Mouse (Mus musculus) E14TG2a.4 (cell line): ENCODE measurements around the gene Fbxl21.

Experiments
- H3K27me3 ChIP-seq: 2 replicates; pipeline ENCODE4 v1.6.1; 2014; ENCODE audit warnings: low read length, control low read depth; ENCODE audit not compliant: insufficient read depth
- H3K36me3 ChIP-seq: 2 replicates; pipeline ENCODE4 v1.6.1; 2014; ENCODE audit warnings: low read length, control low read depth; ENCODE audit not compliant: insufficient read depth
- H3K4me1 ChIP-seq: replicated peaks from 2 replicates; pipeline ENCODE4 v1.6.1; 2014; ENCODE audit warnings: low read depth, low read length, control low read depth
- H3K4me3 ChIP-seq: replicated peaks from 2 replicates; pipeline ENCODE4 v1.5.1; 2014; ENCODE audit warnings: mild to moderate bottlenecking, low read length
- H3K9me3 ChIP-seq: 2 replicates; pipeline ENCODE4 v1.6.1; 2014; ENCODE audit warnings: low read length, control low read depth
- CTCF ChIP-seq: conservative IDR thresholded peaks from 2 replicates; pipeline ENCODE4 v1.5.1; 2014; ENCODE audit warnings: low read length
- NANOG ChIP-seq: IDR thresholded peaks from 2 replicates; pipeline ENCODE4 v1.6.1; 2014; ENCODE audit warnings: borderline replicate concordance, low read length, mixed read lengths
- POU5F1 ChIP-seq: IDR thresholded peaks from 2 replicates; pipeline ENCODE4 v1.6.1; 2014; ENCODE audit warnings: low read length, borderline replicate concordance

The Fbxl21 gene

DNA sequence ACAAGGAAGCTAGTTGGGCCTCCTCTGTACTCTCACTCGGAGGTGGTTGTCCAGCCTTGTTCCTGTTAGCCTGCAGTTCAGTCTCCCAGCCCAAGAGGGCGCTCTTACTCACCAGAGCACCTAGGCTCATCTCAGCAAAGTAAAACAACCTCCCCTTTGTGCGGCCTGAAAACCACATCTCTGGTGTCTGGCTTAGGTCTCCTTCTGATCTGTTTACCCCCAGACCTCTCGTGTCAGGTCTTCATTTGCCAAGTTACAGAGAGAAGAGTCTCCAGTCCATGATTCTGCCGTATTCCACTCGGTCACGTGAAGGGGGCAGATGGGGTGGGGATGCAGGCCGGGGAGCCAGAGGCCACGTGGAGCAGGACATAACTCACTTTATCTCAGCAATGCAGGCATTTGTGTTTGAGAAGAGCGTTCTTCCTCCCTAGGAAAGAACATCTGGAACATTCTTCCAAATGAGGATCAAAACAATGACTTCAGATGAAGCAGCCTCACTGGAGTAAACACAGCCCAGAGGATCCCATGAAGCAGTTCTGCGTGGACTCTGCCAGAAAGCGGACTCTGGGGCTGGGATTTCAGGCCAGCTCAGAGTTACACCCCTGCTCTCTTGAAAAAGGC lies 53.5 kb downstream of the Fbxl21 start:
- H3K4me1 ChIP-seq, result peaks cover 17% of the 10 kb centered on the region
- TF ChIP-seq NANOG (no peak), CTCF (peak; percentile 83), POU5F1 (no peak)
- H3K36me3 ChIP-seq, result no peaks in the 10 kb centered on the region
- no peaks in the 10 kb centered on the region for H3K27me3 ChIP-seq
- H3K9me3 ChIP-seq, result no peaks in the 10 kb centered on the region
- H3K4me3 ChIP-seq, result no peak overlapping the region

DNA sequence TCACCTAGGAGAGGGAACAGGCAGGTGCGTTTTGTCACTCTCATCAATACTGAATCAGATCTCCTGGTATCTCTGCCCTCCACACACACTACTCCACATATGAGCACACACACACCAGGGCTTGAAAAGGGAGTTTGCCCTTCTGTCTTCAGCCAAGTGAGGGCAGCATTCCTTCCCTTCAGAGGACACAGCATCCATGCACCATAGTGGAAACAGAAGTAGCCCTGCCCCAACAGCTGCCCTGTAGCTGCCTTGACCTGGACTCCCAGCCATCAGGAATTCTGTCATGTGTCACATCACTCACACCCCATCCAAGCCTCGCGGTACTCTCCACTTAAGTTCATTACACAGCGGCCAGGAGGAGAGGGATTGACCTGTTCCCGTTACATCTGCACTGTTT lies 55.8 kb downstream of the Fbxl21 start:
- TF ChIP-seq CTCF (no peak), NANOG (no peak), POU5F1 (no peak)
- Histone ChIP-seq H3K36me3 (no peaks in the 10 kb centered on the region), H3K9me3 (no peaks in the 10 kb centered on the region), H3K27me3 (no peaks in the 10 kb centered on the region), H3K4me3 (no peak overlapping the region), H3K4me1 (peaks cover 36% of the 10 kb centered on the region)

DNA sequence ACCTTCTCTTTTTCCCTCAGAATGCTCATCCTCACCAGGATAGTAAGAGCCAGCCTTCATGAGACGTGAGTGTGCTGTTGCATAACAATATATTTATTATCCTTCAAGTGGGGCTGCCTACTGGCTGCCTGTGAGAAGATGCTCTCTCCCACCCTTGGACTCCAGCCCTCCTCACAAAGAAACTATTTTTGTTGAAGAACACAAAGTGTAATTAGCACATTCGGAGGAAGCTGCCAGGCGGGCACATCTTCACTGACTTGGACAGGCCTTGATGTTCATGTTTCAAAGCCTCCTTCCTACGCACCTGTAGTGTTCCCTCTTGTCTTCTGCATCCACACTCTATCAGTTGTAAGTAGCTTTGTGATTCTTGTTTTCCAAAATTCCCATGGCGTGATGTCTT lies 58.2 kb downstream of the Fbxl21 start:
- Histone ChIP-seq H3K9me3 (no peaks in the 10 kb centered on the region), H3K36me3 (no peaks in the 10 kb centered on the region), H3K27me3 (no peaks in the 10 kb centered on the region), H3K4me3 (no peak overlapping the region), H3K4me1 (peaks cover 55% of the 10 kb centered on the region)
- TF ChIP-seq NANOG (no peak), CTCF (no peak), POU5F1 (no peak)

DNA sequence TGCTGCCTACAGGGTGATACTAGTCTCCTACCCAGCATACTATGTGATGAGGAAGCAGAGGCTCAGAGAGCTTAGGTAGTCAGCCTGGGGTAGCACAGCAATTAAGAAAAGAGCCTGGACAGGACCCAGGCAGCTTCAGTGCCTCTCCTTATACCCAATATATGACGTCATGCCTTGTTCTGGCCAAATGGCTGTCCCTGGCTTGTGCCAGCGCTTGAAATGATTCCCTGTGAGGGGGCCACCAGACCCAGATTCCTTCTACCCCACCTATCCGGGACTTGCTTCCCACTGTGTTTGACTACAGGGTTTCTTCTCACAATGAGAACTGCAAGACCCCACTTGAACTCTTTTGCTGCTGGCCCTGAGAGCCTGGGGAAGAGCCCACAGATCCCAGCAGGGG lies 59.2 kb downstream of the Fbxl21 start:
- Histone ChIP-seq H3K9me3 (no peaks in the 10 kb centered on the region), H3K27me3 (no peaks in the 10 kb centered on the region), H3K4me3 (no peak overlapping the region), H3K36me3 (no peaks in the 10 kb centered on the region), H3K4me1 (peaks cover 47% of the 10 kb centered on the region)
- TF ChIP-seq CTCF (no peak), NANOG (no peak), POU5F1 (no peak)

DNA sequence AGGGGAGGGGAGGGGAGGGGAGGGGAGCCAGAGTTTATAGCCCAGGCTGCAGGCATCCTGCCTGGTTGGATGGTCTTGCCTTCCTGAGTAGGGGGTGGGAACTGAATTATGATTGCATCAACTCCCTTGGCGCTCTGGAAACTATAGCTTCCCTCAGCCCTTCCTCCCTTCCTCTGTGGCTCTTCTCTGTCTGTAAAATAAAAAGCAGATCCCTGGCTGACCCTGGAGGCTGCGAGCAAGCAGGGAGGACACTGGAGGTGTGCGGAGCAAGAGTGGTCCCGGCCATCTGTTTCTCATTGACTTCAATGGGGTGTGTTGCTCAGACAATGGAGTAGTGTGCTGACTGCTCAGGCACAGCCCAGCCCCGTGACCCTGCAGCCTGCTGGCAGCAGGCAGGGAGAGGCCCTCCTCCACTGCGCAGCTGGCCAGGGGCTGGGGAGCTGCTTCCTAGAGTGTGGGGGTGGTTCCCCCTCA lies 59.7 kb downstream of the Fbxl21 start:
- Histone ChIP-seq H3K4me1 (peaks cover 47% of the 10 kb centered on the region), H3K36me3 (no peaks in the 10 kb centered on the region), H3K4me3 (peak overlapping the region; percentile 57), H3K27me3 (no peaks in the 10 kb centered on the region), H3K9me3 (no peaks in the 10 kb centered on the region)
- TF ChIP-seq POU5F1 (no peak), CTCF (no peak), NANOG (no peak)

DNA sequence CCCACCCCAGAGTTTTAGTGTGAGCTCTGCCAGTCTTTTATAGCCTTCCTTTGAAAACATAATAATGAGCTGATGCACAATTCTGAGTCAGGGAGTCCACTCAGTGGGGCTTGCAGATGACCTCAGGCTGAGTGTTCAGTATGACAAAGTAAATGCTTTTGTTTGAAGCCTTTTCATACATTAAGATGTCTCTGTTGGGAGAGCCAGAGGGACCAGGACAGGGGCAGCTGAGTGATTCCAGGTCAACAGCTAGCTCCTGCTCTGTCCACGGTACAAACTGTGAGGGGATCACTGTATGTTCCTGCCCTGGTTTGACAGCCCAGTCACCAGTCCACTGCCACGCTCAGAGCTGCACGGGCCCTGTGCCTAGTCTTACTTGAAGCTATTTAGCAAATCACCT lies 60.4 kb downstream of the Fbxl21 start:
- Histone ChIP-seq H3K36me3 (no peaks in the 10 kb centered on the region), H3K4me3 (no peak overlapping the region), H3K4me1 (peaks cover 49% of the 10 kb centered on the region), H3K27me3 (no peaks in the 10 kb centered on the region), H3K9me3 (no peaks in the 10 kb centered on the region)
- TF ChIP-seq POU5F1 (no peak), NANOG (no peak), CTCF (no peak)

DNA sequence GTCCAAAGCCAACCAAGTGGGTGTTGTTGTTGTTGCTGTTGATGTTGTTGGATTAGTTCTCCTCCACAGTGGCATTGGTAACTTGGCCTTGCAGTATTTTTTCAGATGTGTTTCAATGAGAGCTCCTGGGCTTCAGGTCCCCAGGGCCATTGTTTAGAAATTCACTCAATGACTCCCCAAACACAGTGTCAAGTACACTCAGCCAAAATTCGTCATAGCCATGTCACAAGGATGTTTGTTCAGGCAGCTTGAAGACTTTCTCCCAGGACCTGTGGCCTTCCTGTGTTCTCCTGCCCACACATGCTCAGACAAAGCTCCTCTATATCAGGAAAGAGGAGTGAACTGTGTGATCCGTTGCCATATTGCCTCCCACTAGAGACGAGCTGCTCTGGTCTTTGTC lies 63.8 kb downstream of the Fbxl21 start:
- no peaks in the 10 kb centered on the region for H3K27me3 ChIP-seq
- peaks cover 54% of the 10 kb centered on the region for H3K4me1 ChIP-seq
- no peak for TF ChIP-seq POU5F1
- no peak for TF ChIP-seq NANOG
- TF ChIP-seq CTCF, result no peak
- no peaks in the 10 kb centered on the region for H3K9me3 ChIP-seq
- no peaks in the 10 kb centered on the region for H3K36me3 ChIP-seq
- H3K4me3 ChIP-seq, result no peak overlapping the region
